Mouse (Mus musculus): ENCODE results near the gene Nfkbia.

Gene Nfkbia

DNA sequence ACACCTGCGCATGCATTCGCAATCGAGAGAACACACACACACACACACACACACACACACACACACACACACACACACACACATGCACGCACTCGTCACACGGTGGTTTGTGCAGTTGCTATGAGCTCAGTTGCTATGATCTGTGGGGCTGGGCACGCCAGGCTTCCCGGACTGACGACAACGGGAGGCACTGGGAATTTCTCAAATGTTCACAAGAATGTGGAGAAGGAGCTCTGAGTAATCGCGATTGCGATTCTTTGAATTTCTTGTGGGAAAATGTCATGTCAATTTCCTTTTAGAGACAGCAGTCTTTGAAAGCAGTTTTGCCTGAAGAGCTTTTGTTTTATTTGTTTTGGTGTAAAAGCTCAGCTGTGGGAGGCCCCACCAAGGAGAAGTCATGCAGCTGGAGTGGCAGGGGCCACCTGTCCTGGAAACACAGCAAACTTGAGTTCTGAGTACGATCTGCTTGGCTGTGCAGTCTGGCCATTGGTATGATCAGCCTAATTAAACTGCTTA, 27.5 kb downstream of the Nfkbia start:
- DNase-seq, result no peak

DNA sequence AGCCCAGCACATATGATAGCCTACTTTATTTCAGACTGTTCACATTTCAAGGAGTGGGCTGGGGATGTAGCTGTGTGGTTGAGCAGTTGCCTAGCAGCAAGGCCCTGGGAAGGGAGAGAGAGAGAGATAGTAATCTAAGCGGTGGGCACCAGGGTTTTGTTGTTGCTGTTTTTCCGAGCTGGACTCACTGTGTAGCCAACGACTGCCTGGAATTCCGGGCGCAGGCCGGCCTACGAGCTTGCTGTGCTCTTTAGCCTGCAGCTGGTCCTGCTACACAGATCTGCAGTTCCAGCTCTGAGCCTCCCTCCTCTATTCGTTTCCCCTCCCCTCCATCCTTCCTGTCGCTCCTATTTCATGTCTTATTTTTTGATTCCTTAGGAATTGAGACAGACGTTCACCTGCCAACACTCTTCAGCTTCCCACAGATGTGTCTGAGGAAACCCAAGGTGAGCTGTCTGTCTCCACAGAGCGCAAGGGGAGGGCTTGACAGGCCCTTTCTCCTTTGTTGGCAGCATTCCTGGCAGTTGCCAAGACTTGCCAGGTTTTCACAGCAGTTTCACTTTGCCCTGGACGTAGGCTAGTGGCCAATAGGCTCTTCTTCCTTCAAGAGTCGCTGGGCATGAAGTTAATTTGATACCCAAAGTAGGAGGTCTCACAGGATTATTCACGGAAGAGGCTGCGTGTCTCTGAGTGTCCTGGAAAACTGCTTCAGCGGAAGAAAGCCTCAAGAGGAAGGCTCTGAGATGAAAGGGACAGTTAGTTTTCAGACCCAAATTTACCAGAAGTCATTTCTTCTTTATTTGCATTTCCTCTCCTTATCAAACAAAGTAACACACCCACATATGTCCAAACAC, 28.2 kb downstream of the Nfkbia start:
- DNase-seq, result peak; percentile 63

DNA sequence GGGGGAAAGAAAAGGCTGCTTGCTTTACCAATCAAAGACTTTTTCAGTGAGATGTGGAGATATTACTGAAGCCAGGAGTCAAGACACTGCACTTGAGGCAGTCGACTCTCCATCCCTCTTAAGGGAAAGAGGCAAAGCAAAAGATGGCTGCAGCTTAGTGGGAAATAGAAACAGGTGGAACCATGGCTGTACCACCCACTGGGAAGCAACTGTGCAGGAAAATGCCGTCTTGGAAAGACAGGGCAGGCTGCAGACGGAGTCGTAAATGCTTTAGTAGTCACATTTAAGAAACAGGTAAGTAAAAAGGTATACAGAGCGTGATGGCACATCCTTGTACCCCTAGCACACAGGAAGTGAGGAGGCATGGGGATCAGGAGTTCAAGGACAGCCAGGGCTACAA, 29.4 kb downstream of the Nfkbia start:
- DNase-seq, result peak; percentile 42

DNA sequence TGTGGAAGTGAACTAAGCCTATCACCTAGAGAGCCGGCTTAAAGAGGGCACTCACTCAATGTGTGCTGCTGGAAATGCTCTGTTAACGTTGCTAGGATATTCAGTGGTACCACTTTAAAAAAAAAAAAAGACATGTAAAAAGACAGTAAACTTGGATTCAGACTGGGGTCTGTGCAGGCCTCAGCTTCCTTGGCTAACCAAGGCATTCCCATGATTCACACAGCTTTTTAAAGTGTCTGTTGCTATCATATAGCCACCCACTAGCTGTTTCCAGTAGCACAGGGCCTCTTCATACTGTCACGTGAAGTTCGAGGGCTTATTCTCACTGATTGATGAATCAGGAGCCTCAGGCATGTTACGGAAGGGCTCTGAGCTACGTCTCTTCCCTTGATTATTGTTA, 30.0 kb downstream of the Nfkbia start:
- DNase-seq, result no peak

DNA sequence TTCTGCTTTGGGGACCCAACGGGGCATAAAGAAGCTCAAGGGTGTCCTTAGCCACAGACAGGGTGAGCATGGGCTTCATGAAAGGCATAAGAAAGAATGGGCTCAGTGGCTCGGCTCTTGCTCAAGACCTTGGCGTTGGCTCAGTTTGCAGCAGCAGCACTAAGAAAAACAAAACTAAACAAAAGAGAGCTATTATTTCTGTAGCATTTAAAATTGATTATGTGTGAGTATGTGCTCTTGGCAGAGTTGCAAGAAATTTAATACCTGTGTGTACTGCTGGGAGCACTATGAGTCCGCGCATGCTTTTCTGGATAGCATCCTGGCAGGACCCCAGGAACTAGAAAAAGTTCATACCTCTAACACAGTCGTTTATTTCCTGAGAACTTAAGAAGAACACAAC, 30.7 kb downstream of the Nfkbia start:
- no peak for DNase-seq

DNA sequence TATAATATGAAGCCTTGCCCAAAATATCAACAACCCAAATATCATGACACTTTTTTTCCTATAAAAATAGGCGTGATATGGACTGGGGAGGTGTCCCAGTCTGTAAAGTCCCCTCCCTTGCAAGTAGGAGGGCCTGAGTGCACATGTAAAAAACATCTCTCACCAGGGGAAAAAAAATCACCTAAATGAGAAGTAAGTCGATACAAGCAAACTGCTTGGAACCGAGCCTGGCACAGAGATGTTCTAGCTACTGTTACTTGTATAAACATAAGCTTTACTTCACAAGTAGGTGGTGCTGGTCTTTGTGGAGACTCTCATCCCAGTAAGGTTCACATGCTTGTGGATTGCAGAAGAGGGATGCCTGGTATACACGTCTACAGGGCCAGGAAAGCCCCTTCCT, 31.5 kb downstream of the Nfkbia start:
- DNase-seq, result no peak

DNA sequence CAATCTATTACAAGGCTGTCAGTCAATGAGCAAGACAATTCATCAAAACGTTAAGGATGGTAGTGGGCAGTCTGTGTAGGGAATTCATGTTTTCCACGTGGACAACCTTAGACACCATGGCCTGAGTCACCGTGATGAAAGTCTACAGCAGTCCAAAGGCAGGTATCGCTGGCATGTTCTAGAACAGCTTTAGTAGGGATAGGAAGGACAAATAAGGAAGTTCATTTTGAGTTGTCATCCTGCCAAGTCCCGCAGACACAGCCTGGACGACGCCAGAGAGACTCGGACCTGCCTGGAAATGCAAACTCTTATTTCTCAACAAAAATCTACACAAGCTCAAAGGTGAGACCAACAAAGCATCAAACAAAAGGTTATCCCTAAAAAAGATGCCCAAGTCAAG, 32.7 kb downstream of the Nfkbia start:
- no peak for DNase-seq

DNA sequence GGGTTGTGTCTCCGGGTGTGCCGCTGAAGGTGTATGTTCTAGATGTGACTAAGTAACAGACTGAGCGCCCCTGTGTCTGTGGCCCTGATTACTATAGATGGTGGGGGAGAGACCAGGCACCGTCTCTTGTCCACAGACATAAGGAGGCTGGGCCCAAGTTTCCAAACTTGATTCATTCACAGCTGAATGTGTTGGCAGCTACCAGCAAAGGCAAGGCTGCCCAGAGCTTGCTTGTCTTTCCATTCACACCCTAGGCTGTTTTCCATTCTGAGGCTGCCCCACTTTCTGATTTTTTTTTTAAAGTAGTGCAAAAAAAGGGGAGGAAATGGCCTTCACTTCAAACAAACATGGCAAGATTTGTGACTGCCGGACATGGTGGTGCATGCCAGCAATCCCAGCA, 35.6 kb downstream of the Nfkbia start:
- DNase-seq, result no peak

DNA sequence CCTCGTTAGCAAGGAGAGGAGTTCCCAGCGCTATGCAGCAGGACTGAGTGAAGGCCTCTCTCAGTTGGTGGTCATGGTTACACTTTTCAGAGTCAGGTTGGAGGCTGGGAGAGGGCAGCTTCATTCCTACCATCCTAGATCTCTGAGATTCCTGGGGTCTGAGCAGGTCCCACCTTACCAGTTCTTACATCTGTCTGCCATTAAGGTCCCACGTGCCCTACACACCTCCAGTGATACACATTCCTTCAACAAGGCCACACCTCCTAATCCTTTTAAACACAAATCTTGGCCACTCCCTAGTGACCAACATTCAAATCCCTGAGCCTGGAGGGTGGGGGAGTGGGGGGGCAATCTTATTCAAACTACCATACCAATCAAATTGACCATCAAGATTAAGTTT, 36.3 kb downstream of the Nfkbia start:
- DNase-seq, result no peak

DNA sequence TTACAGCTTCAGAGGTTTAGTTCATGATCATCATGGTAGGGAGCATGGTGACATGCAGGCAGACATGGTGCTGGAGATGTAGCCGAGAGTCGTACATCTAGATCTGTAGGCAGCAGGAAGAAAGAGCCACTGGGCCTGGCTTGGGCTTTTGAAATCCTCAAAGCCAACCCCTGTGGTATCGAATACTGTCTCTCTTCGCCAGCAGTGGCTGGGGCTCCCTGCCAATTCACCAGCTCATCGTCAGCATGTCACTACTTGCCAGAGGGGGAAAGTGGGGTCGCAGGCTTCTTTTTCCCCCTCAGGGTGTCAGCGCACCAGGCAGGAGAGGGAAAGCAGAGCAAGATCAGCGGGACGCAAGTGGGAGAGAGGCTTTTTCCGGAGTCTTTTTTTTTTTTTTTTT, 37.2 kb downstream of the Nfkbia start:
- DNase-seq, result no peak

DNA sequence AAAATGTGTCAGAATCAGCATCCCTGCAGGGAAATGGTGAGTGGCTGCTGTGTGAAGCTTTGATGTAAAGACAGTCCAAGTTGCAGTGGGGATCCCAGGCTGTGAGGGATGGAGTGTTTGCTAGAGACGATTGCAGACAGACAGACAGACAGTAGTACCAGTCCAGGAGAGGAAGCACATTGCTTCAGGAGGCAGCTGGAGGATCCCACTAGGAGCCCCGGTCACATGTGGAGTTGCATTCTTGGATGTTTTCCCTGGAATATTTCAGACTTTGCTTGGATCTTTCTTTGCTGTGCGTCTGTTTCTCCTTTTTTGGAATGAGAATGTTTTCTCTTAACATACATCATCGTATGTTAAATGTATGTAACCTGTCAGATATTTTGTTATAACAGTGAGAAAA, 38.5 kb downstream of the Nfkbia start:
- DNase-seq, result no peak

DNA sequence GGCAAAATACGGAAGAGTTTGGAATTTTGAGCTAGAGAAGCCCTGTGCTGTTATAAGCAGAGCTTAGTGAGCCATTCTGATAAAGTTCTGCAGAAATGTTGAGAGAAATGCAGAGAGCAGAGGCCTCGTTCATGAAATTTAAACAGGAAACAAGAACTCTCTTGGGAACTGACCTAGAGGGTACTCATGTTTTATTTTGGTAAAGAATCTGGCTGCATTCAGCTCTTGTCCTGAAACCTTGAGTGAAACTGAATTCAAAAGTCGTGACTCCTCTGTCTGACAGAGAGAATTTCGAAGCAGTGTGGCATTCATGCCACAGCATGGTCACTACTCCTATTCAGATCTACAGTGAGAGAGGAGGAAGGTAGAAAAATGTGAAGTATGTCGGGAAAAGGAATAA, 39.6 kb downstream of the Nfkbia start:
- DNase-seq, result no peak

DNA sequence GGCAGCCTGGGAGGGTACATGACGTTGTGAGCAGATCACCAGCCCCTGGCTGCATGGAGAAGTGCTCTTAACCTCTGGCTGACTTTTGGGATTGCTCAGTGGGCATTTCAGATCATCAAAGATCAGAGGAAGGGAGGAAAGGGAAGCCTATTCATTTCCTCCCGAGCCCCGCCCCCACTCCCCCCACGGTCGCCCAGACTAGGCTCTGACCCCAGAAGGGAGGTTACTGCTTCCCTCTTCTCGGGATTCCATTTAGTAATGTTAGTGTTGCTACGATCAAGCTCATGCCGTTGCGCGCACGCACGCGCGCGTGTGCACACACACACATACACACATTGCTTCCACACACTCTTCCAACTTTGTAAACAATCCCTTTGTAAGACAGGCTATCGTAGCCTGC, 42.0 kb downstream of the Nfkbia start:
- DNase-seq, result no peak

DNA sequence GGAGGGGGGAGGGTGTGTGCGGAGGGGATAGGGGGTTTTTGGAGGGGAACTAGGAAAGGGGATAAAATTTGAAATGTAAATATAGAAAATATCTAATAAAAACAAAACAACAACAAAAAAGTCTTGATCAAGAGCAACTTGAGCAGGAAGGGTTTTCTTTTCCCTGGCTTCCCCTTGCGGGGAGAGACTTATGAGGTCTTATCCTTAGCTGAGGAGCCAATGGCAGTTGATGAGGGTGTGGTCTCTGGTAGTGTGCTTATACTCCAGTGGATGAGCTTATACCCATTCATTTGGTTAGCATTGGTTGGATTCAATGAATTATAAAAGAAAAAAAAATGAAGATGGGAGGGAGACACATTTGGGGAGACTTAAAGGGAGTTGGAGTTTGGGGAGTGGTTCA, 43.4 kb downstream of the Nfkbia start:
- no peak for DNase-seq

DNA sequence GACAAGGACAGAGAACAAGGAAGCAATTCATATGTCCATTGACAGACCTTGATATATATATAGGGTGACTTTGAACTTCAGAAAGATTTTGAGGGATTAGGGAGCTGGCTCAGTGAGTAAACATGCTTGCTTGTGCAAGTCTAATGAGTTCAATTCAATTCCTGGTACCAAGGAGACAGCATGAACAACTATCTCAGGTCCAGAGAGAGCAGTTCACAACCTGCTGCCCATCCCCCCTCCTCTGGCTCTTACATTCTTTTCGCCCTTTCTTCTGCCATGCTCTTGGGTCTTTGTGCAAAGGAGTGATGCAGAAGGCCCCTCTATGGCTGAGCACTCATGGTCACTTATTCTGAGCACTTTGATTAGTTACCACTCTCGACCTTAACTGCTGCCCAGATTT, 44.0 kb downstream of the Nfkbia start:
- DNase-seq, result no peak

DNA sequence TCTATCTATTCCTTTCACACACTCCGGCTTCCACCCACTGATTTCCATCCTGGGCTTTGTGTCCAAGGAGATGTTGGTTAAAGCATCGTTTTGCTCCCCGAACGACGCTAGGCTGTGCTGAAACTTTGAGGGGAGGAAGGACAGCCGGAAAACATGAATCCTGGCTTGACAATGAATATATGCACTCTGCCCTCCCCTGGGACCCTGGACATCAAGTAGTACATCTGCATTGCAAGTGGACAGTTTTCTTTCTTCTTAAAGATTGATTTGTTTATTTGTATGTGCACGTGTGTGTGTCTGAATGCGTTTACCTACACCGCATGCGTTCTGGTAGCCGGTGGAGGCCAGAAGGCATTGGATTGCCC, 45.1 kb downstream of the Nfkbia start:
- DNase-seq, result no peak

DNA sequence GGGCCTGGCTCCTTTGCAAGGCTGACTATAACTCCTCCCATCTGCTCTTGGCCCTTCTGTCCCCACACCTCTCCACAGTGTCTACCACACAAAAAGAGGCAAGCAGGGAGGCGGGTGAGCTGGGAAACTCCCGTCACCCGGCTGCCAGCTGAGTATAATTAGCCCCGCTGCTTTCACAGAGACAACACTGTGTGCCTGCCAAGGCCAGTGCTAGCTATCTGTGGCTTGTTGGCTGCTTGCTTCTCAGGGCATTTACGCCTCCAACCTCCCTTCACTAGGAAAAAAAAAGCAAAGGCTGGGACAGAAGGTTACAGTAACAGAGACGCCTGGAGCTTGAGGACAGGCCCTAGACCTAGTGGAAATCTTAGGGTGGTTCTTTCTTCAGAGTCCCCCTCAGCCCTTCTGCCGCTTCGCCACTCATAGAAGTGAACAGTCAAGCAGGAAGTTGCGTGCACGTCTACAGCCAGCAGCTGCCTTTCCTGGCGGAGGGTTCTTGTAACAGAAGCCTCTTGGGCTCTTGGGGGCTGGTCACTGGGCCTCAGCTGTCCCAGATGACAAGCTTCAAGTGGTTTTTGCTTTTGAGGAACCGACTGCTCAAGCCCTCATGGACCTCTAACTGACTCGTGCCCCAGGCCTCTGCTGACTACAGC, 45.6 kb downstream of the Nfkbia start:
- peak; percentile 94 for DNase-seq

DNA sequence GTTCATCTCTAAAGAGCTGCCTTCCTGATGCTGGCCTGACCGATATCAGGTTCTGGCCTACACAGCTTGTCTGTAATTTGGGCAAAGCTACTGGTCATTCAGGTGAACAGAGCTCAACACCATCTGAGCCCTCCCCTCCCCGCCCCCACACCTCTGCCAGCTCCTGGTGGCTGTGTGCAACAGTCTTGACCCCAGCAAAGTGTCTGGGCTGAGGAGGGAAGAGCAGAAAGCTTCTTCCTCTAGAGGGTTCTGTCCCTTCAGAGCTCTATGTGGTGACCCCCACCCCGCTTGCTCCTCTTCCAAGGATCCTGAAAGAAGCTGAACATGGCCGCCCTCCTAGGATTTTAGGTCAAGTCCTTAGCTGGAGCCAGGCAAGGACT, 46.1 kb downstream of the Nfkbia start:
- no peak for DNase-seq

DNA sequence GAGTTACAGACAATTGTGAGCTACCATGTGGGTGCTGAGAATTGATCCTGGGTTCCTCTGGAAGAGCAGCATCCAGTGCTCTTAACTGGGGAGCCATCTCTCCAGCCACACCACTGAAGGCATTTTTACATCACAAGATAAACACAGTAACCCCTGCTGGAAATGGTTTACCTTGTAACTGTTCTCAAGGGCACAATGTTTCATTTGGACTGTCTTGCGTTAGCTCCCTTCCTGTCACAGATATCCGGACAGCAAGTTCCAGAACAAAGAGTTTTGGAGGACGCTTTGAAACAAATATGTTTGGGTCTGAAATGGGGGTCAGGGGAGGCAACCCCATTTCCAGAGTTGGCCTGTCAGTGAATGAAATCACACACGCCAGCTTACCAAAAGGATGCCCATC, 46.9 kb downstream of the Nfkbia start:
- DNase-seq, result no peak

DNA sequence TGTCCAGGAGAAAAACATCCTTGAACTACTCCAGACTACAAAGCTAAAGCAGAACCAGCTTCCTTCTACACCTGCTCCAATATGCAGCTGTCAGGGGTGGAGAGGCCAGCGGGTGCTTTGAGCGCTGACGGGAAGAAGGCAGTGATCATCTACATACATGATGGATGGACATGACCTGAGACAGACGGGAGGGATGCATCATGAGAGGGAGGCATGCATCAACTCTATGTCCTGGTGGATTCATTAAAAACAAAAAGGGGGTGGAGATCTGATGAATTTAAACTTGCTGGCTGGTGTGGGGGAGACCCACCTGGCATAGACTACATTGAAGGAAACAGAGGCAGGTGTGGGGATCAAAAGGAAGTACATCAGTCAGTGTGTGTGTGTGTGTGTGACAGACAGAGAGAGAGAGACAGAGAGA, 48.4 kb downstream of the Nfkbia start:
- no peak for DNase-seq

DNA sequence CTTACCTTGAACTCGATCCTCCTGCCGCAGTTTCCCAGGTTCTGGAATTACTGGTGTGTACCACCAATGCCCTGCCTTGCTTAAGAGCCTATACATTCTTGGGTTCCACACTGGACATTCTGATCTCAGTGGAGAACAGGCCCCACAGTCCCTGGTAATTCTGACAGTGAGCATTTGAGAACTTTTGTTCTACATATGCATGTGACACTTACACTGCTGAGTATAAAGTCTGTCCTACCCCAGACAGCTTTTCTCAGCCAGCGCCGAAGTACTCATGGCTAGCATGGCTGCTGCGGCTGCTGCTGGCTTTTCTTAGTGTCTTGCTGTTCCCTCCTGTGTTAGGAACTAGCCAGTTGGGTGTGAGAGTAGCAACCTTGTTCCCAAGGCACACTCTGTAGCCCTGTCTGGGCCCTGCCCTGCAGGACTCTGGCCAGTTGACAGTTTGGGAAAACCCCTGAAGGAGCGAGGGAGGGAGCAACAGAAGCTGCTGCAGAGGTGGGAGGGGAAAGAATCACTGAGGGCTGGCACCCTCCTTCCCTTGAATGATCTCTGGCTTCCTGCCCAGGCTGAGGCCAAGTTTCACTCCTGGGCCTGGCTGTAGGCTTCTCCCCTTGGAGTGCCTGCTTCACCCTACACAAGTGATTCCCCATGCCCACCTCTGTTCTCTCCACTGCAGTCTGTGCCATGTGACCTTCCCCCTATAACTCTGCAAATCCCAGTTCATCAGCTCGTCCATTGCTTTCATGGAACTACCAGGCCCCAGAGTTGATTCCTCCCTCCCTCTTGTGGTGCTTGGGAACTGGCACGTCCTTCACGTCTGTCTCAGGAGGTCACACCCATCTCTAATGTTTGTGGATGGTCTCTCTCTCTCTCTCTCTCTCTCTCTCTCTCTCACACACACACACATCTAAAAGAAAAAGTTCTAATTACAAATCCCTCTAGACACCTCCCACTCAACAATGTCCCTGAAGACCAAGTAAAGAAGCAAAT, 49.3 kb downstream of the Nfkbia start:
- DNase-seq, result no peak

DNA sequence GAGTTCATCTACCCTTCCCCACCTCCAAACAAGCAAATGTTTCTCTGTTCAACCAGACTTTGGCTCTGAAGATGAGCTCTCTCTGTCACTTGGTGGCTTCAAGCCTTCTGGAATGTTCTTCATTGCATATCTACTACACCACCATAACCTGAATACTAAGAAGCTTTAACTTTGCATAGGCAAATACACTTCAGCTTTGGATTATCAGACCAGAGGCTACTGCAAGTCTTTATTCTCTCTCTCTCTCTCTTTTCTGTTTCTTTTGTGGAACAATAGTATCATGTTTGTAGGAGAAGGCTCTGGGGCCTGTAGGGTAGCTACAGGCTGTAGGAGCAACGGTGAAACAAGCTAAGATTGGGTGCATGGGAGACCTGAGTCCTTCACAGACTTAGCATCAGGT, 50.2 kb downstream of the Nfkbia start:
- no peak for DNase-seq

DNA sequence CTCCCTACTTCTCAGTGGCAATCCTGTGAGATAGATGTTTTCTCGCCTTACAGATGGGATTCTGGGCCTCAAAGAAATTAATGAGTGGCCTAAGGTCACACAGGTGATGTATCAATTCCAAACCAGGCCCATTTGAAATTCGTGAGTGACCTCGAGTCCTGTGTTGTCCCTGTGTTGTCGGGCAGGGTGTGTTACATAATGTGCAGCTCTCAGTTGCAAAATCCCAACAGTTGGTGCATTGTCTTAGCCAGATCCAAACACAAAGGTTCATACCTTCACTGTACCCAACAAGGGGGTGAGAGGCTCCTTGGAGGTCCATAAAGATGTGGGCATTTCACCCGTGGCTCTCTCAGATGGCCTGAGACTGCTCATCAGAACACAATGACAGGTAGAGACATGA, 52.0 kb downstream of the Nfkbia start:
- DNase-seq, result no peak
